Mouse (Mus musculus) ES-Bruce4 (cell line): ENCODE results near the gene Unc13b.

ENCODE experiments used
- CTCF ChIP-seq: IDR thresholded peaks from one replicate; pipeline ENCODE4 v1.8.1; 2011; ENCODE audit warnings: low read depth, low read length
- EP300 ChIP-seq: IDR thresholded peaks from 2 replicates; pipeline ENCODE4 v1.6.1; 2011; ENCODE audit warnings: low read depth, low read length; ENCODE audit not compliant: insufficient read depth
- POLR2A ChIP-seq: IDR thresholded peaks from one replicate; pipeline ENCODE4 v1.8.1; 2011; ENCODE audit warnings: low read length; ENCODE audit not compliant: insufficient read depth

DNA sequence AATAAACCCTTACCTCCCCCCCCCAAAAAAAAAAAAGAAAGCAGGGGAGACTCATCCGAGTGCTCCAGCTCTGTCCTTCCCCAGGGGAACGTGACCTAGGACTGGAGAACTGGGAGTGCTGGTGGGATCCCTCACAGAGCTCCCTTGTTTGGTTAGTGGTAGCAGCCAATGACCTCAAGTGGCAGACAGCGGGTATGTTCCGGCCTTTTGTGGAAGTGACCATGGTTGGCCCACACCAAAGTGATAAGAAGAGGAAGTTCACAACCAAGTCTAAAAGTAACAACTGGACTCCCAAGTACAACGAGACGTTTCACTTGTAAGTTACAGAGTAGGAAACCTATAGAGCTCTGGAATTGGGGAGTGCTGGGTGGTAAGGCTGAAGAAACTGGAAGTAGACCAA lies 204.1 kb downstream of the Unc13b start:
- no peak for TF ChIP-seq CTCF
- no peak for TF ChIP-seq EP300
- TF ChIP-seq POLR2A, result no peak
